Mouse (Mus musculus) layer of hippocampus, adult 9-10 months (tissue): ENCODE data around the gene Ppp2r2d.

Experiments used
- DNase-seq: peaks from one replicate; pipeline ENCODE4 v3.0.0; 2022; ENCODE audit warnings: low spot score

The Ppp2r2d gene

DNA sequence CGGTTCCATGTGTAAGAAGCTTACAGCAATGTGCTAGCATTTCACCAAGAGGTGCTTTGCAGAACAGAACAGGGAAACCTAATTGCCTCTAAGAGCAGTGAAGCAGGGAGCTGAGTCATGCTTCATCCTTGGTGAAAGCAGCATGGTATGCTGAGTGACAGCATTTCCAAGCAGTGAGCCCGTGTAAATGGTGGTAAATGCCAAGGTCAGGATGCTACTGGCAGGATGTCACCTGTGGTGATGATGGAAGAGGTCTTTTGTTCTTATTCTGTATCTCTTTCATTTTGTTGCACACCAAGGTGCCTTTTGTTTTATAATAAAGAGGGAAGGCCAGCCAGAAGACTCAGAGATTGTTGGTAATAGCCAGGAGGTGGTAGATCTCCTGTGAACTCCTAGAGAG, 10.8 kb downstream of the Ppp2r2d start:
- DNase-seq: no peak

GRCm38 (mm10) chr7:138863950-138864572, 18.2 kb downstream of the Ppp2r2d start:
- DNase-seq: no peak

- no peak for DNase-seq
Observed at GRCm38 (mm10) chr7:138864776-138865175, 18.9 kb downstream of the Ppp2r2d start.

DNA sequence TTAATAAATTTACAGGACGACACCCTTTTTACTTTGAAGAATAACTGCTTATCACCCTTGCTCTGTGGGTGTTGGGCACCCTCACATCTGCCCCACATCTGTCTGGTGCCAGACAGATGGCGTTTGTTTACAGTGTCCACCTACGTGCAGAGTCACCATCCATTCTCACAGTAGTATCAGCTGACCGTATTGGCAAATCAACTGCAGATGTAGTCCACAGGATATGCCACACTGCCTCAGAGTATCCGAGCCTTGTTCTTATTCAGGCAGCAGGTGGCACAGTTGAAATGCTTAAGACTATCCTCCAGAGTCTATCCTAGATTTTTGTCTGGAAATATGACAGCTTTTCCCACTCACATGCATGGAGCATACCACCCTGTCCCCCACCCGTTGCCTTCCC, 21.4 kb downstream of the Ppp2r2d start:
- DNase-seq: no peak

GRCm38 (mm10) chr7:138868316-138868715, 22.4 kb downstream of the Ppp2r2d start:
- DNase-seq: no peak

DNA sequence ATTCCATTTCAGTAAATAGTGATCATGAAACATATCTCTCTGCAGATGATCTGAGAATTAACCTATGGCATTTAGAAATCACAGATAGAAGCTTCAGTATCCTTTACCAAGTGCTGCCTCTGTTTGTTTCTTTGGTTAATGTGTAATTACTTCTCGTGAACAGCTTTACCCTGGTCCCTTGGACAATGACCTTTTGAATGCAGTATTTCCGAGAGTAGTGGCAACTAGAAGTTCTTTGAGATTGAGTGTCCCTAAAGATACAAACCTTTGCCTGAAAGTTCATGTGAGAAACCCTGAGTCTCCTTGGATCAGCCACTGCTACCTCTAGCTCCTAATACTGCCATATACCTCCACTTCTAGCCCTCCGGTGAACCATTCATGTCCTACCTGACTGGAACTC, 27.1 kb downstream of the Ppp2r2d start:
- DNase-seq: no peak

GRCm38 (mm10) chr7:138875031-138875430, 29.2 kb downstream of the Ppp2r2d start:
- DNase-seq: no peak

GRCm38 (mm10) chr7:138883724-138884123, 37.8 kb downstream of the Ppp2r2d start:
- no peak for DNase-seq

DNA sequence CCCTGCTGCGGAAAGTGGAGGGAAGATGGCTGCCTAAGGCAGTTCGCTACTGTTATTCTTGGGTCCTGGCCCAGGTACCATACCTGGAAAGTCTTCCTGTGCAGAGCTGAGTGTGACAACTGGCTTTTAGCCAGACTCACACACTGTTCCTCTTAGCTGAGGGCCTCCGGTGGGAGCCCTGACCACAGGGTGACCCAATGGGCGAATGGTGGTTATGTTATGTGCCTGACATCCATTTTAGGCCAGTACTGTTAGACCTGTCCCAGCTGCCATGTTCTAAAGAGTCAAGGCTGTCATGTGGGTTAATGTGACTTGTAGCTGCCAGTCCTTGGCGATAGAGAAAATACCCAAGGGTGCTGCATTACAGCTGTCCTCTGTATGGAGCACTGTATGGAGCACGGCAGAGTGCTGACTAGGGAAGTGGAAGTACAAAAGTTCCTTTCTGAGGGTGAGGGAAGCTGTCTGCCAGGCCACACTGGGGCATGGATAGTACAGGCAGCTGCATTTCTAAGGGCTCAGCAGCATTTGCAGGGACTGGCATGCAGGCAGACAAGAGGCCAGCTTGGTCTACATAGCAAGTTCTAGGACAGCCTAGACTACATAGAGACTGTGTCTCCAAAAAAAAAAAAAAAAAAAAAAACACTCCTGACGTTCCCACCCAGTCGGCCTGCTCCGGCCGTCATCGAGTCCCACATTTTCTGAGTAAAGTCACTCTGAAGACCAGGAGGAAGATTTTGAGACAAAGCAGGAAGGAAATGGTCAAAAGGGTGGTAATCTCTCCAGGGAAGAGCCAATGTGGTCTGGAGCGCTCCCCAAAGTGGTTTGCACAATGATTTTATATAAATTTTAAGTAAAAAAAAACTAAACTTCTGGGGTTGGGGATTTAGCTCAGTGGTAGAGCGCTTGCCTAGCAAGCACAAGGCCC, 39.7 kb downstream of the Ppp2r2d start:
- DNase-seq: no peak

DNA sequence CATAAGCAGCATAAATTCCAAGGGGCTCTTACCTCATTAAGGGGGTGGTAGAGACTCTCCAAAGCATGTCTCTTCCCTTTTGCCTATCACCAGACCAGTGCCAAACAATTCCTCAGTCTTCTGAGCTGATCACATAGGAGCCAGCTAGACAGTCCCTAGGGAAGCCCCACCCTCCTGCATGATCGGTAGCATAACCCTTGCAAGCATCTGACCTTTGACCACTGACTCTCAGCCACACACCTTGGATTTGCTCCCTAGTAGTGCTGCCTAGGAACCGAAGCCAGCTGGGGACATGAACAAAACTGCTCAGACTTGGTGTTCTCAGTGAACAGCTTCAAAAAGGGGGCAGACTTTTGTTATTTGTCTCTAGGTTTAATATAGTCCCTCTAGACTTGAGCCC, 52.2 kb downstream of the Ppp2r2d start:
- no peak for DNase-seq

GRCm38 (mm10) chr7:138898743-138899142, 52.9 kb downstream of the Ppp2r2d start:
- DNase-seq: no peak

GRCm38 (mm10) chr7:138903886-138904435, 58.1 kb downstream of the Ppp2r2d start:
- DNase-seq: no peak

DNA sequence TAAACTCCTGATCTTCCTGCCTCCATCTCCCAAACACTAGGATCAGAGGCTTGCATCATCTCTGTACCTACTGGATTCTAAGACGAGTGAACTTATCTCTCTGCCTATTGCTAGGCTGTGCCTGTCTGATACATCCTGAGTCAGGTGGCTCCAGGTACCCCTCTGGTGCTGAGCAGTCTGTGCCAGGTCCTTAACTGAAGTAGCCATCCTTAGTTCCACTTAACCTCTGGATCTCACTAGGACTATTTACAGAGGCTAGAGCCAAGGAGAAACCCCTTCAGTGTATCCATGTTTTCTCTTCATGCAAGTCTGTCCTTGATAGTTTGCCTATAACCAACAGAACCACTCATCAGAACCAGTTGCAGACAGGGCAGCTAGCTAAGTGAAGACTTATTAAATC, 60.6 kb downstream of the Ppp2r2d start:
- DNase-seq: no peak

DNA sequence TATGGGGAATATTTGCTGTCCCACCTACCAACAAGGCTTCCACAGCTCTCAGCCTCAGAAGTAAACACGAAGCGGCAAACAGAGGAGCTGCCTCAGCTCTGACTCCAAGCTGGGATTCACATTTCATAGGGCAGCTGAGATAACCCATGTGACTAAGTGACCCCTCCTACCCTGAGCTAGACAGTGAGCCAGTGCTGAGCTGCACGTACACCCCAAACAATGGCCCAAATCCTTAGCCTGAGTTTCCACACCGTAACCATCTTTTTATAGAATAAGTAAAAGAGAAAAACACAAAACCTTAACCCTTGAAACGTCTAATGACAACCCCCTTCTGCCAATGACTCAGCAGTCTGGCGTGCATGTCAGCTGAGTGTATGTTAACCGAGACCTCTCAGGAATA, 61.2 kb downstream of the Ppp2r2d start:
- DNase-seq: no peak

DNA sequence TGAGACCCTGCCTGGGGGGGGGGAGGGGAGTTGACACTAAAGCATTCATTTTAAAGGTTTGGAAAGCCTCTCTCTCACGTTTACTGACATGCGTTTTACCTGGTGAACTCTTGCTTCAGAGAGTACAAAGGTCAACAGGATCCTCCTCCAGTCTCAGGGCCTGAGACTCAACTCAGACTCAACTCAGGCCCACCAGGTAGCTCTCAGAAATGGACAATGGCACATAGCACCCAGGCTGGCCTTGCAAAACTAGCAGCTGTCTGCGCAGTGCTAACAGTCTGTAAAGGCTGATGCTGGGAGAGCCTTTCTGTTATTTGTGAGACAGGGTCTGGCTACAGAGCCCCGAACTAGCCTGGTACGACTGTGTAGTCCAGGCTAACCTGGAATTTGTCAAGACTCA, 62.1 kb downstream of the Ppp2r2d start:
- no peak for DNase-seq

DNA sequence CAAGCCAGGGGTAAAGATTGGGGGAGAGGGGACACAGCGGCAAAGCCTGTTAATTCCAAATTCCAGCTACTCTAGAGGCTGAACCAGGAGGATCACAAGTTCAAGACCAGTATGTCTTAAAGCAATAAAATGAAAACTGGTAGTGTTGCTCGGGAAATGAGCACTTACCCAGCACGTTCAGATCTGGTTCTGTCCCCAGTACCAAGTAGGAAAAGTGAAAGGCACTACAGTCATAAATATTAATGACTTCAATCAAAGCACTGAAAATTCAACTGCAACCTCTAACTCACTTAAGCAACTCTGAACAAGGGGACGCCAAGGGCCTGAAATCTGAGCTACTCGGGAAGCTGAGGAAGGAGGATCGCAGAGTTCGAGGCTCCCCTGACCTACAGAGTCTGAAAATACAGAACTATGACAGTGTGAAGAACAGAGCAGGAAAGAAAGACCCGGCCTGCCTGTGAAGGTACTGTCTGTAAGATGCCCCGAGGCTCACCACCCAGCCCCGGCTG, 62.9 kb downstream of the Ppp2r2d start:
- no peak for DNase-seq

DNA sequence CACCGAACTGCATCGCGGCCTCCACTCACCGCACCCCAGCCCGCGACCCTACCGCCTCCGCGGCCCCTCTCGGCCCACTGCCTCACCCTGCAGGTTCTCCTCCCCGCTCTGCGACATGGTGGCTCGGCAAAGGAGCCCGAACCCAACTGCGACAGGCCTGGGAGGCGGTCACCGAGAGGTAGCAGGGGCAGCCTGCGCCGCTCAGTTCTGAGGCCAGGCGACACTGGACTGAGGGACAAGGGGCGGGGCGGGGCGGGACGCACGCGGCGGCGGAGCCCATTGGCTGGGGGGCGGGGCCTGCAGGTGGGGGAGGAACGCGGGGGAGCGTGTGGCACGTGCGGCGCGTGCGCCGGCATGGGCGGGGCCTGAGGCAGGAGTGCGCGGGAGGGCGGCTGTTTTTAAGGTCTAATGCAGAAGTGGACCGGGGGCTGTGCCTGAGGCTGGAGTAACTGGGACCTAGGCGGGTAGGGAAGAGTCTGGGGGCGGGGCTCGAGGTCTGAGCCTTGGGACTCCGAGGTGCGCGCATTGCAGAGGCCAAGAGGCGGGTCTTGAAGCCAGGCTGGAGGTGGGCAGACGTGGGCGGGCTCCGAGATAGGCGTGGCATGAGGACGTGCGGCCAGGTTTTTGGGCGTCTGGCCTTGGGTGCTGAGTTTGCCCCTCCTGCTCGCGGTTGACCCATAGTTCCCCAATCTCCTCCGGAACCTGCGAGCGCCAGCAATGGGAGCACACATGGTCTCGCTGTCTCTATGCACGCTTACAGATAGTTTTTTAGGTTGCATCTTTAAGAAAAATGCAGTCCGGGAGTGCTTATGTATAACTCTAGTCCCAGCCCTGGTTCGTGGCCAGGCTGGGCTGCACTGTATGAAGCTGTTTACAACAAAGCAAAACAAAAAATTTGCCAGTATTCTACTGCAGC, 63.7 kb downstream of the Ppp2r2d start, which contains the start of gene Bnip3:
Gene Bnip3 (minus strand): TSS at position 243 of the 916 bp plus-strand sequence.
- DNase-seq: peak; percentile 63

- no peak for DNase-seq
Observed at GRCm38 (mm10) chr7:138910193-138910562, 64.3 kb downstream of the Ppp2r2d start.

DNA sequence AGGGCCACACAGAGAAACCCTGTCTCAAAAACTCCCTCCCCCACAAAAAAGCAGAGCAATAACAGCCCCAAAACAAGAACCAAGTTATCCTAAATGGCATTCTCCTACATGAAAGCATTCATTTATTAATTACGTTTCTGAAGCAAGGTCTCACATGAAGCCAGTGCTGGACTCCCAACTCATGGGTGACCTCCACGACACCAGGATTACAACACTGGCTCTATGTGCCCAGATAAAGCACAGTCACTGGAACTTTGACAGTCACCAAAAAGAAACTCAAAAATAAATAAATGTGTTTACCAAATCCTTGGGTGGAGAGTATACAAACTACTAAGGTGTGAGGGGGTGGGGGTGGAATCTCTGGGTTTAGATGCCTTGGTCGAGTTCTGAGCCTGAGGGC, 67.7 kb downstream of the Ppp2r2d start:
- no peak for DNase-seq

DNA sequence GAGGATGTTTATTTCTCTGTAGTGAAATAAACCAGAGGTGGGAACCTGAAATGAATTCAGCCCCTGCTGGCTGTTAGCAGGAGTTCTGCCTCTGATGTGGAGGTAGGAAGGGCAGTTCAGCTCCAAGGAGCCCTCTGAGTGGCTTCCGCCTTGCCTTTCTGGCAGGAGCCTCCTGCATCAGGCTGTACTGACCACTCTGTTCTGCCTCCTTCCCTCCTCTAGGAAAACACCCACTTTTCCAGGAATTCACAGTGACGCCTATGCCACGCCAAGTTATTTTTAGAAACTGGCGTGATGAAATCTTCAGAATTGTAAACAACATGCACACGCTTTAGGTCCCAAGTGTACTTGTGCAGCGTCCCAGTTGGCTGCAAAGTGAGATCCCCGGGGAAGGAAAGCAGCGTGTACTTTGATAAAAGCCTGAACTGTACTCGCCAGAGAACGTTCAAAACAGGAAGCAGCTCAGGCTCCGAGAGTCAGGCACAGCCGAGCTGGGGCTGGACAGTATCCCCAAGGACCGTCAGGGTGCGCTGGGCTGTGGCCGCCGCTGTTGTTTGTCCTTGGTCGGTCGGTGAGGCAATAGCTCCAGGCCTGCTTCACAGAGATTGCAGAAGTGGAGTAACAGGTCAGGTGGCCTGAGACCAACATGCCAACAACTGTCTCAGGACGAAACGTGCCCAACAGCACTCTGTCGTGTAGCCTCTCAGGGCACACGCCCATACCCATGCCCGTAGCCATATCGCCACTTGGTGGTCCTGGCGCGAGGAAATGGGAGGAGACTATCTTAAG, 73.5 kb downstream of the Ppp2r2d start:
- no peak for DNase-seq

GRCm38 (mm10) chr7:138921611-138922010, 75.7 kb downstream of the Ppp2r2d start:
- DNase-seq: no peak
